Mouse (Mus musculus) lung, adult 2 months (tissue): ENCODE data around the gene Mamdc4.

Experiments used
- CTCF ChIP-seq: fragments of 200-500 bp; IDR thresholded peaks from 2 replicates; pipeline ENCODE4 v1.5.1; 2011; ENCODE audit warnings: mild to moderate bottlenecking, low read length, control low read depth; ENCODE audit not compliant: insufficient read depth
- POLR2A ChIP-seq: fragments of 200-500 bp; IDR thresholded peaks from 2 replicates; pipeline ENCODE4 v1.6.1; 2011; ENCODE audit warnings: low read depth, mild to moderate bottlenecking, control low read depth, low read length, borderline replicate concordance; ENCODE audit errors: extremely low read depth

DNA sequence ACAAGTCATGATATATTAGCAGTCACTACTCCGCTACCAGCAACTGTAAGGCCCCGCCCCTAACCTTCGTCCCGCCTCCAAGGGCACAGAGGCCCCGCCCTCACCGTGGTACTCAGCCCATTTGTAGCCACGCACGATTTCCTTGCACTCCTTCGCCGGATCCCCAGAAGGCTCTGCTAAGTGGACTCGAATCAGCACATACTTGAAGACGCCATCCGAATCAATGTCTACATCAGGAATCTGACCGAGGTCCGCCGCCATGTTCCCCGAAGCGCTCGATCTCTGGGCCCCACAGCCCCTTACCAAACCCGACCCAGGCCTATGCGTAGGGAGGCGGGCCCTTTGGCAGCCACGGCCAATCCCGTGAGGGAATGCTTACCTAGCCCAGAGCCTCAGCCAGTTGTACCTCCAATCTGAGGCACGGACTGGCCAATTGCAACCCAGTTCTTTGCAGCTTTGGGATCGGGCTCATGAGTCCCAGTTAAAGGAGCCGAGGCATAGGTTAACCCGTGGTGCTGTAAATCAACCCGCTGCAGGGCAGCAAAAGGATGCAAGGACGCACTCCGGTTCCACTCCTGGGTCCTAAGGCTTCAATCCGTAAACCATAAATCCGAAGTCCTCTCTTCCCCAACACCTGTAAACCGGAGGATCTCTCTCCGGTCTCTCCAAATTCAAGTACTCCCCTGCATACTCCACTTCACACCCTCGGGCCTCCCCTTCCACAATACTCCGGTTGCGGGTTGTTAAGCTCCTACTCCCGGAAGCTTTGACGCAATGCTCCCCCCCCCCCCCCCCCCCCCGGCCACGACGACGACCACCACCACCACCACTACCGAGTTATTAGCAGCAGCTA, at the start of gene Mamdc4, which contains the start of gene Phpt1:
- TF ChIP-seq POLR2A (peak; percentile 93), CTCF (no peak)
